Mouse (Mus musculus) left cerebral cortex, adult 11 months (tissue): ENCODE data around the gene Faap24.

Experiments used
- DNase-seq: peaks from one replicate; pipeline ENCODE4 v3.0.0; 2022; ENCODE audit warnings: low spot score

Gene Faap24

DNA sequence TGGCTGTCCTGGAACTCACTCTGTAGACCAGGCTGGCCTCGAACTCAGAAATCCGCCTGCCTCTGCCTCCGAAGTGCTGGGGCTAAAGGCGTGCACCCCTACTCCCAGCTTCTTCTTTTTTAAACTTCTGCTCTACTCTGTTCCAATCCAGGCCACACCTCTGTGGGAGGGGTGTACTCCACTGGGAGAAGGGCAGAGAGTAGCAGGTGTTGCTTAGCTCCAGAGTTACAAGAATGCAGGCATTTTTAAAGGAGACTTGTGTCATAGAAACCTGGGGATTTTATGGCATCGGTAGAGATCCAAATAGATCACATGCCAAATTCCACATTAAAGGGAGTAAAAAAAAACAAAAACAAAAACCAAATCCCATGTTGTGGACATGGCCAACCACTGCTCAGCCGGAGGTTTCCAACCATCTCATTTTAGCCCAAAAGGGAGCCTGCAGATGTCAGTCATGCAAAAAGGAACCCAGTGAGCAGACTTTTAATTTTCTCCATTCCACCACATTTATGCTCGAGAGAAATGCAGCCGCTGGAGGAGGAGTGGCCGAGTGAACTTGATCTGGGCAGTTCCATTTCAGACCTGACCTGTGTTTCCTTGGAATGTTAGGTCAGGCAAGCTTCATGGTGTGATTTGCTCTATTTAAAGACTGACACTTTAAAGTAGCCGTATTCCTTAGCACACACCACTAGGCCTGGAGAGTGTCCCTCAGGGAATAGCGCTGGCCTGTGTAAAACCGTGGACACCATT lies 31.3 kb downstream of the Faap24 start:
- DNase-seq, result no peak

DNA sequence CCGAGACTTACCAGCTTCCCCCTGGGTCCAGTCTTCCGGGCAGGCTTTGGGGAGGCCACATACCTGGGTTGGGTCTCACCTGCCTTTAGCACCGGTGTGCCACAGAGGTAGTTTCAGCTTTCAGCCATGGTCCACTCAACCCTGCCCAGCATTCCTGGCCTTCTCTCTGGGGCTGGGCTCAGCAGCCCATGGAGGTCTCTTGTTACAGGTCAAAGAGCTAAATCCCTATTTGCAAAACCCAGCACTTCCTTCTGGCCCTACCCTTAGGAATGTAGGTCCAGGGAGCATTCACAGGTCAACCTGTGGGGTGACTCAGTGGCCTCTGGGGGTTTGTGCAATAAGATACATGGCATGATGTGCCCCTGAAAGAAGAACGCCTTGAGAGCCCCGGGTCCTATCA lies 33.8 kb downstream of the Faap24 start:
- DNase-seq, result no peak

DNA sequence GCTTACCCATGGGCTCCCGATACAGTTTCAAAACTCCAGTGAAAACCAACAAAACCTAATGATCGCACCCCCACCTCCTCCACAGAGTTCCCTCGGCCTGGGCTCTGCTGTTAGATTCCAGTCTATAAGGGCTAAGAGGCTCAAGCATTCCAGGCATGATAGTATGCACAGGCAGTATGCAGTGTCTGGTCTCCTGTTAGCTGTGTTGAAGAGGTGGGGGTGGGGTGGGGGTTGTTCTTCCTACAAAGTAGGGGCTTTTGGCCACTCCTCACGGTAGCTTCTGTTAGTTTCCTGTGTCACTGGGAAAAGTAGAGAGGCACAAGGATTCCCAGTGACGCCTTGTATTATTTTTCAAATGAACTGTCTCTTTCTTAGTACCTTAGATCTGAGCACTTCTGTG lies 34.4 kb downstream of the Faap24 start:
- no peak for DNase-seq

GRCm38 (mm10) chr7:35357621-35358020 lies 39.0 kb downstream of the Faap24 start:
- no peak for DNase-seq

DNA sequence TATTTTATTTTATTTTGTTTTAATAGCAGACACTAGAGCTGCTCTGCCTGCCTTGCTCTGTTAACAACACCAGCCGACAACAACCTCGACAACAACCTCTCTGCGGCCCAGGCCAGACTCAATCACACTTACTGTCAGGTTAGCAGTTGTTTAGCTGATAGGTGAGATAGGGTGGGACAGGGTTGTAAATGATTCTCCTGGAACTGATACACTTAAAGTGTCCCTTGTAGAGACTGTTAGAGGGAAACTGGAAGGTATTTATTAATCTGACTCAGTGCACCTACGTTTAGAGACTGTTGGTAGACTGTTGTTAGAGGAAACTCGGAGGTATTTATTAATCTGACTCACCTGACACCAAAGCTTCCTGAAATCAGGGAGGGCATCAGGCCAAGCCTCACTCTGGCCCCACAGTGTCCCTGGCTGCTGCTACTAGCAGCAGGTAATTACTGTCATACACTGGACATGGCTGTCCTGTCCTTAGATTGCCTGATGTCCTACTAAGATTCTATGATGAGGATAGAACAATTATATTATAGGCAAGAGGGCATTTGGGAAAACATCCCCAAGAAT lies 41.2 kb downstream of the Faap24 start:
- no peak for DNase-seq

DNA sequence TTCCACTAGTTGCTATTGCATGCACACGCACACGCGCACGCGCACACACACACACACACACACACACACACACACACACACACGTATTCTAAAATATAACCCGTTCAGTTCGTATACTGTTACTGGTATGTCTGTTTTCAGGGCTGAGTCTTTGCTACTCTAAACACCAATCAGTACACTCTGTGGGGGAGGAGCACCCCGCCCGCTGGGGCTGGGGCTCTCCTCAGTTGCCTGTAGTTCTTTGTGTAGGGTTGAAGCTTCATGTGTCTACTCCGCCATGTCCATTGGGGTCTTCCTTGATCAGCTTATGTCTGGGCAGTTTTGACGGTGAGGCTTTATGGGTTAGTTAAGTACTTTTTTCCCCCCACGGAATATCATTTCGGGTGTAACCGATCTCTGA lies 43.3 kb downstream of the Faap24 start:
- no peak for DNase-seq

GRCm38 (mm10) chr7:35351155-35351554 lies 45.5 kb downstream of the Faap24 start:
- DNase-seq, result no peak

DNA sequence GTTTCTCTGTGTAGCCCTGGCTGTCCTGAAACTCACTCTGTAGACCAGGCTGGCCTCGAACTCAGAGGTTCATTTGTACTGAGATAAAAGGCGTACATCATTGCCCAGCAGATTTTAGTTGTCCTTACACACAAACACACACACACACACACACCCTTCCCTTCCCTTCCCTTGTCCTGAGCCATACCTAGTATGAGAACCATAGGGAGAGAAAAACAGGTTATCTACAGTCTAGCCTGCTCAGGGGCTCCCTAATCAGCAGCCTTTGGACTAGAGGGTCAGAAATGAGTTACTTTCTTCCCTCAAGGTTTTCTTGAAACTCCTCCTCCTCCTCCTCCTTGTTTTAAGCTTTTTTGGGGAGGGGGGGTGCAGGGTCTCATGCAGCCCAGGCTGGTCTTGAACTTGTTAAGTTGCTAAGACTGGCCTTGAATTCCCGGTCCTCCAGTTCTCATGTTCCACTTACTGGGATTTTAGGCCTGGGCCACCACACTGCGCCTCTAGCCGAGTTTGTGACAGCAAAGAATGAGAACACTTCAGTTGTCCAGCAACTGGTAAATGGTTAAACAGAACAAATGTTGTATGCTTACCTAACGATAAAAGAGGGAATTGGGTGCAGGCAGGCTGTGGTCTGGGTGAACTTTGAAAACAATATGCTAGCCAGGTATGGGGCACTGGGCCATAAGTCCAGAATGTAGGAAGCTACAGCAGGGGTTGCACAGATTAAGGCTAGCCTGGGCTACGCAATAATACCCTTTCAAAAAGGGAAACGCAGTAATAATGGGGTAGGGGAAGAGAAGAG lies 46.6 kb downstream of the Faap24 start:
- no peak for DNase-seq

- DNase-seq, result no peak
Observed at GRCm38 (mm10) chr7:35349022-35349421, 47.6 kb downstream of the Faap24 start.

DNA sequence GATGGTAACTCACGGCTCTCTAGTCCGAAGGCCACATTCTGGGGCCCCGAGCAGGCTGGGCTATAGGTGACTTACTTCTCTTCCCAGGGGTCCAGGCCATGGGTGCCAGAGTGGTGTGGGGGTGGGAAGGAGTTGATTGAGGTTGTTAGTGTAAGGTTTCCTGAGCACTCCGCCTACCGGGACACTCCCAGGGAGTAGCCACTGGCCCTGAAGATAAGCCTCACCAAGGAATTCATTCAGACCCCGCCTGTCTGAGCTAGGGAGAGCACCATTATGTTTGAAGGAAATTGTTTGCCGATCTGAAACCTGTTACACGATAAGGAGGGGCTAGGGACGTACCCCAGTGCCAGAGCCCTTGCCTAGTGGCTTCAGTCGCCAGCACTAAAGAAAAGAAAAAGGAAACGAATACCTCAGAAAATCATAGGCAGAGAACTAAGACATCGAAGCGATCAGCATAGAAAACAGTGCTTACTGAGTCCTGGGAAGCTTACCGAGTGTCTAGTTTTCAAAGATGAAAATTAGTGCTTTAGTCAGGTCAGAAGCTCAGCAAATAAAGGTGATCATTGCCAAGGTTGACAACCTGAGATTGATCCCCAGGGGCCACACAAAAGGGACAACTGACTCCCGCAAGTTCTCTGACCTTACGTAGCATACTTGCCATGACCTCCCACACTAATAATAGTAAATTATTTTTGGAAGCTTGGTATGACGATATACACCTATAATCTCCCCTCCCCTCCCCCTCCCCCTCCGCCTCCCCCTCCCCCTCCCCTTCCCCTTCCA lies 48.5 kb downstream of the Faap24 start:
- DNase-seq, result no peak

DNA sequence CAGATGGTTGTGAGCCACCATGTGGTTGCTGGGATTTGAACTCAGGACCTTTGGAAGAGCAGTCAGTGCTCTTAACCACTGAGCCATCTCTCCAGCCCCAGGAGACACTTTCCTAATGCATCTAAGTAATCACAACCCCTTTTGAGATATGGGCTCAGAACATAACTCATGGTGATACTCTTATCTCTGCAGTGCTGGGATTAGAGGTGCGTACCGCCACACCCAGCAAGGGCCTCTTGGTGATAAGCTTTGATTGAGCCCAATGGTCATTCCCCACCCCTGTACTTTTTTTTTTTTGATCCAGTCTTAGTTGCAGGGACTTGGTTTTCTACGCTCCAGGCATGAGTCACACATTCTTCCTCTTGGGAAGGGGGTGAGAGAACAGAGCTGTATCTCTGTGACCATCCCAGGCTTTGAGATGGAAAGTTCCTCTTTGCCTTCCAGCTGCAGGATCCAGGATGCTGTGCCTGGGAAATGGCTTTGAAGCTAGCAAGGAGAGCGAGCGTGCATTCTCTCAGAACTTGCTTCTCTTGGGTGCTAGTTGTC lies 51.8 kb downstream of the Faap24 start:
- DNase-seq, result no peak

DNA sequence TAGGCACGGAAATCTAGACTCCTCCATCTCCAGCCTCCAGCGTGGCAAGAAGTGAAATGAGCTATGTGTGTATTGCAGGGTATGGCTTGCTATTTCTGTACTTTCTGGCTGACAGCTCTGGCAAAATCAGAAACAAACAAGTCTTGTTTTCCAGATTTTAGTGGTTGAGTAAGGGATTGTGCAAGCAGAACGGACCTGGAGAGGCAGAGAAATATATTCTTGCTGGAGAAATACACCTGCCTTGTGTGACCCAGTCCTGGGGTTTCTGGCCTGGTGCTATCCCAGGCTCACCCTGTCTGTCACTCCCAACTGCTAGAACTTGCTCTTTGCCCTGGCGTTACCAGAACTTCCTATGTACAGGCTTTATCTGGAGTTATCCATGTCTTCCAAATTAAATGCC lies 54.1 kb downstream of the Faap24 start:
- DNase-seq, result no peak
